Mouse (Mus musculus) layer of hippocampus, postnatal 36 days (tissue): Measurements from ENCODE around the gene Tuba1c. TPM values are rescaled to one million over a fixed set of nuclear protein-coding genes. Genes with fewer than 3 reads are reported as not detected.

Source experiments
- DNase-seq, 2 experiments: peaks; one replicate each; pipeline ENCODE4 v3.0.0; 2022
- total RNA-seq, 2 experiments: library from RNA; stranded (reverse); gene quantifications; 2 replicates each; pipeline ENCODE4 v1.2.3; 2021

Gene Tuba1c
- total RNA-seq, 2 experiments from 2014 or later, result 56.8 to 66.3 TPM

DNA sequence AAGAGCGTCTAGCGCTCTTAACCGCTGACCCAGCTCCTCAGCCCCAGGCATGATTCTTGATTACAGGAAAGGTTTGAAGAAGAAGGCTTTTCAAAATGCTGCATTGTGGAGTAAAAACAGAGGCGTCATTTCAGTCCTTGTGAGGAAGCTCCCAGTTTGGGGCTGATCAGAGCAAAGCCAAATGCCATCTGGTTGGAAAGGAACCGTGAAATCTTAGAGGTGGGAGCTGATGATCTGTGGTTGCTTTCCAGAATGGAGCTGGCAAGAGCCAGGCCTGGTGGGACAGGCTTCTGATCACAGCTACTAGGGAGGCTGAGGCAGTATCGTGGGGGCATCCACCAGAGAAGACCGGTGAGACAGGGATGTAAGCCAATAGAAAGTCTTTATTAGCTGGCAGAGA, 32.9 kb upstream of the Tuba1c start:
- DNase-seq, result no peak

DNA sequence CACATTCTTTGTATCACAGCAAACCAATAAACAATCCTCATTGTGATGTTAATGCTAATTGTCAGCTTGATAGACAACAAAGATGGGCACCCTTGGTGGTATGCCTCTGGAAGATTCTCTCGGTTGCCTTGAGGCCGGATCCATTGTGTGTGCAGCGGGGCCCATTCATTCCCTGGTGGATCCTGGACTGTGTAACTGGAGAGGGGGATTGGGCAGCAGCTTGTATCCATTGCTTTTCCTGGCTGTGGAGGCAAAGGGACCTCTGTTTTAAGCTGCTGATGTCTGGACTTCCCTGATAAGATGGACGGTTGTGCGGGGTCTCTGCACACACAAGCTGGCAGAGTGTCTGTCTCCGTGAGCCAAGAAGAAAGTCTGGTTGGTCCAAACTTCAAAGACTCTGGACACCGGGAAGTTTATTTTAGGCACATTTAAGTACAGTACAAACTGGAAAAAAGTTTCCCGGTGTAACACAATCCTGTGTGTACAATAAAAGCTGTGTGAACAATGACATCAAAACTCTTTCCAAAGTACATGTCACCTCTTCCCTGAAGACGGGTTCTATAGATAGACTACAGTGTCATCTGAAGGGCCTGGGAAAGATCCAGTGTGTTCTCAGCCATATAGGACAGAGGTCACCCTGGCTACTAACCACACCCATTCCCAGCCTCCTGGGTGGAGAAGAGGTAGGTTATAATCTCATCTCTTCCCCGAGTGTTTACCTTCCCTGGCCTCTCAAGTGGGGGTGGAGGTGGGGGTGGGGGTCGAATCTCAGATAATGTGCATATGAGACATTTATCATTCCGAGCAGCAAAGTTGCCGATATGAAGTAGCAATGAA, 31.5 kb upstream of the Tuba1c start:
- no peak for DNase-seq

DNA sequence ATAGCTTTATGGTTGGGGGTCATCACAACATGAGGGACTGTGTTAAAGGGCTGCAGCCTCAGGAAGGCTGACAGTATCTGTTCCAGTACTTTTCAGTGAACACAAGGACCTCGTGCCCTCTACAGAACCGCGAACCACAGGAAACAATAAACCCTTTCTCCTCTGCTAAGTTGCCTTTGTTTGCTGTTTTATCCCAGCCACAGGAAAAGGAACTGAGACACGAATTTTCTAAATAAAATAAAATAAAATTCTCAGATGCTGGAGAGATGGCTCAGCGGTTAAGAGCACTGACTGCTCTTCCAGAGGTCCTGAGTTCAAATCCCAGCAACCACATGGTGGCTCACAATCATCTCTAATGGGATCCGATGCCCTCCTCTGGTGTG, 30.9 kb upstream of the Tuba1c start:
- DNase-seq, result no peak

DNA sequence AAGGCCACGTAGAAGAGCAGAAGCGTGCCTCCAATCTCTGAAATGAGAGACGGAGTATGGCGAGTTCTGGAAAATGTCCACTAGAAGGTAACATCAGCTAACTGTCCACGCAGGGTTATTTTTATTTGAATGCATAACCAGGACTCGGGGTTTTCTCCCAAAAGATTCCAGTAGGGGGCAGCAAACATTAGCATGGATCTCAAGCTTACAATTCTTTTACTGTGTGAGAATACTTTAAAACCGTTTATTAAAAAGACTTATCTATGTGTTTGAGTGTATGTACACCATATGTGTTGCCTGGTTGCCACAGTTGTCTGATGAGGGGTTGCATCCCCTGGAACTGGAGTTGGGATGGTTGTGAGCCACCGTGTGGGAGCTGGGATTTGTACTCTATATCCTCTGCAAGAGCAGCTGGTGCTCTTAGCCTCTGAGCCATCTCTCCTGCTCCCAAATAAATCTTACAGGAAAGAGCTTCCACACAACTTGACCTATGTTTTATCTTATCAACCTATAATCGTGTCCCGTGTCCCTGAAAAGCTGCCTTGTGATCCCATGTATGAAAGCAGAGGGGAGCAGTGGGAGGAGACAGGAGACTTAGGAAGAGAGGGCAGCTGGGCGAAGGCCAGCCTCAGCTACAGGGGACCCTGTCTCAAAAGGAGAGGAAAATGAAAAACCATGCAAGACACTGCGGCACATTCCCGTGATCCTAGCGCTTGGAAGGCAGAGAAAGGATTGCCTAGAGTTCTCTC, 29.0 kb upstream of the Tuba1c start:
- DNase-seq, result no peak

DNA sequence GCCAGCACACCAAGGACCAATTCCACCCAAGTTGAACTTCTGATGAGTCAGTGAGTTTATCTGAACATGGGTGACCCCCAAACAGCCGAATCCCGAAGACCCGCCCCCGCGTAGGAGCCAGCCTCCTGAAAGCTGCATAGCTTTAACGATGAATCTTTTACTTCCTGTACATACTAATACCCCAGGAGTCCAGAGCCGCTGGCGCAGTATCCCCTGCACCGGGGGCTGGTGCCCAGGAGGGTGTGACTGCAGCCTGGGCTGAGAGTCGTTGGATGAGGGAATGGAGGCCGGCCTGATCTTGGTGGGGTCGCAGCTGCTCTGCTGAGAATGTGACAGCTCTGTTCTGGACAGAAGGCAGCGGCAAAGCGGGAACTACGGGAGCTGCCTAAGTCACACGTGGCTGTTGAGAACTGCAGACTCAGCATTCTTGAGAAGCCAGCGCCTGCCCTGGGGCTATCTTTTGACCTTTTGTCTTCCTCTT, 28.2 kb upstream of the Tuba1c start:
- no peak for DNase-seq

DNA sequence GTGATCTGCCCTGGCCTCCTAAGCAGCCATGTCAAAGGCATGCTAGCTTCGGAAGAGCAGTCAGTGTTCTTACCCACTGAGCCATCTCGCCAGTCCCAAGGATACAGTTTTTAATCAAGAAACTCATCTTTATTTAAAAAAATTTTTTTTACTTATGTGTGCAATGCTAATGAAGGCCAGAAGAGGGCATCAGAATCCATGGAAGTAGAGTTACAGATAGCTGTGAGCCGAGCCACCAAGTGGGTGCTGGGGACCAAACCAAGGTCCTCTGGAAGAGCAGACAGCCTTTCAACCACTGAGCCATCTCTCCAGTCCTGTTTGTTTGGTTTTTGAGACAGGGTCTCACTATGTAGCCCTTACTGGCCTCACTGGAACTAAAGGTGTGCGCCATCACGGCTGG, 26.1 kb upstream of the Tuba1c start:
- DNase-seq, result no peak

DNA sequence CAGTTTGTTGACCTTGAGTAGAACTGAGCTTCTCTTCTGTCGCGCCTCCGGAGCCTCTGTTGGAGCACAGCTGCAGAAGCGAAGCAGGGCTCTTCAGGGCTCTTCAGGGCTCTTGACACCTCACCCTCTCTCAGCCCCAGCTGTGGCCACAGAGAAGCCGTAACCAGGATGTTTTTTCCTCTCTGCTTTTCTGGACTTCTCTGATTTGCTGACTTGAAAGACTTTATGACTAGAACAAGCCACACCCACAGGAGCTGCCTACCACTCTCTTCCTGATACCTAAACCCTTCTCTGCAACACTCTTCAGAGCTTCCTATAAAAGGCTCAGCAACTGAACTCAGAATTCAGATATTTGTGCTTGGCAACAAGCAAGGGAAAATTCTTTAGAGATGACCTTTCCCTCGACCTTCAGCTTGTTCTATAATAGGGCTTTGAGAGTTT, 20.9 kb upstream of the Tuba1c start:
- DNase-seq, result no peak

DNA sequence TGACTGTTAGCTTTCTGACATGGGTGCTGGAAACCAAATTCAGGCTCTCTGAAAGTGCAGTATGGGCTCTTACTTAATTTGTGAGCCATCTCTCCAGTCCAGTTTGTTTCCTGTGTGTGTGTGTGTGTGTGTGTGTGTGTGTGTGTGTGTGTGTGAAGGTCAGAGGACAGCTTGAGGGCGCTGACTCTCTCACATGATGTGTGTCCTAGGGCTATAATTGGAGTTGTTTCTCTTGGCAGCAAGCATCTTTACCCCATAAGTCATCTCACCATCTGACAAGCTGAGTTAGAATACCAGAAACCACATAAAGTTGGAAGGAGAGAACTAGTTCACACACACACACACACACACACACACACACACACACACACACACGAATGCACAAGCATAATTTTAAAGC, 18.8 kb upstream of the Tuba1c start:
- no peak for DNase-seq

DNA sequence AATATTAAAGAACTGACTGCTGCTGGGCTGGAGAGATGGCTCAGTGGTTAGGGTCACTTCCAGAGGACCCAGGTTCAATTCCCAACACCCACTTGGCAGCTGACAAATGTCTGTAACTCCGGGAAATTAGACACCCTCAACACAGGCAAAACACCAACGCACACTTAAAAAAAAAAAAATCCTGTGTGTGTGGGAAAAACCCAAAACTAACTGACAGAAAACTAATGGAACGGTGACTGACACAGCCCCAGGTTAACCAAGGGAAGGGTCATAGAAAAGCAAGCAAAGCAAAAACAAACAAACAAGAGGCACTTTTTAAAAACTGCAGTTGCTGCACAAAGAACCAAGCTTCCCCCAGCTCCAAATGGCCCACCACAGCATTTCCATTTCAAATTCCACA, 17.7 kb upstream of the Tuba1c start:
- DNase-seq, result no peak

DNA sequence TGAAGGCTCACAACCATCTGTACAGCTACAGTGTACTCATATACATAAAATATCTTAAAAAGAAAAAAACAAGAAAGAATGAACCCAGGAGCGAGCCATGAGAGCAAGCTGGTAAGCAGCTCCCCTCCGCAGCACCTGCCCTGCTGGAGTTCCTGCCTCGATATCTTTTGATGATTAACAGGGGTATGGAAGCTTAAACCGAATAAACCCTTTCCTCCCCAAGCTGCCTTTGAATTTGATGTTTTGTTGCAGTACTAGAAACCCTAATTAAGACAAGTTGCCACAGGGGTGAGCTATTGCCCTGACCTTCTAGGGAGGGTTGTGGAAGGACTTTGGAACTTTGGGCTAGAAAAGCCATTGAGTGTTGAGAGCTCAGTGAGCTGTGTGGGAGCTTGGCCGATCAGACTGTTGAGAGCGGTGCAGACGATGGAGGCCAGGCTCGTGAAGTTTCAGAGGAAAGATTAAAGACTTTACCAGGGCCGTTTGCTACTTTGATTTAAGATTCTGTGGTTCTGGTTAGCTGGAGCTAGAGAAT, 15.1 kb upstream of the Tuba1c start:
- no peak for DNase-seq

DNA sequence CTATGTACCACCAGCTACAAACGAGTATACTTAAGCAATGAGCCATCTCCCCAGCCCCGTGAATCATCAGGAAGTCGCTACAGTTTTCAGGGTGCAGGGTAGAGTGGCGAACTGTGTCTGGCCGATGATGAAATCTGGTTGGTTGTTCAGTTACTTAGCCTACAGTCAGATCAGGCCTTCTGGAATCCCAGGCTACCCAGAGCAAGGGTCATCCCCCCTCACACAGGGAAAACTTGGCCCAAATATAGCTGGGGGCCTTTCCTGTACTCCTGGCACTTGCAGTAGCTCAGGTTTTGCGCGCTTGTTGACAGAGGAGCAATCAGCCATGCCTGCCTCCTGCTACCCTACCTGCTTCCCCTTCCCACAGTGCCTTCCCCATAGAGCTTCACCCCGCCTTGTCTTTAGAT, 12.3 kb upstream of the Tuba1c start:
- no peak for DNase-seq

DNA sequence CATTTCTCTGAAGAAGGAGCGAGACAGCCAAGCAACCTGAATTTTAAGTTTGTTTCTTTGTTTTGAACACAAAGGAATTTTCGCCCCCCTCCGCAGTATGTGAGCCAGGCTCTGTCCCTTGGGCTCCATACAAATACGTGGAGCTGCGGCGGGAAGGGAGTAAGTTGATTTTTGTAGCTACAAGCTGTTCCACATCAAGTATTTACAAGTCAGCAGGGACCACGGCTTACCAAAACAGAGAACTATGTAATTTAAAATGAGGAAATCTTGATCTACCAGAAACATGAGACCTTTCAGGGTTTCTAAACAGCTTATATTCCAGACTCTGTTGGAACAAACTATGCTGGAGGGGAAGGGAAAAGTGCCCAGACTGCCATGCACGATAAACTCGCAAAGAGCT, 11.7 kb upstream of the Tuba1c start:
- DNase-seq, result no peak

DNA sequence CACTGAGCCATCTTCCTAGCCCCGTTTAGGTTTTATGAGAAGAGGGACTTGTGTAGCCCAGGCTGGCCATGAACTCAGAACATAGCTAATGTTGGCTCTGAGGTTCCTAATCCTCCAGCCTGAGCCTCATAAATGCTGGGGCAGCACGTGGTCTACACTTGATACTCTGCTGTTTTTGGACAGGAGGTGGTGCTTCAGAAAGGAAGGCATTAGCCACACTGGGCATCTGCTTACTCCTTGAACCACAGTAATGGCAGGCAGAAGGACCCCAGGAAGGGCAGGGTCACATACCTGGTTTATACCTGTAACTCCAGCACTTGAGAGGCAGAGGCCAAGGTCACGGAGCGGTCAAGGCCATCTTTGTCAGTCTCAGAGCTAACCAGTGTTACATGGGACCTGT, 11.1 kb upstream of the Tuba1c start:
- DNase-seq, result no peak

DNA sequence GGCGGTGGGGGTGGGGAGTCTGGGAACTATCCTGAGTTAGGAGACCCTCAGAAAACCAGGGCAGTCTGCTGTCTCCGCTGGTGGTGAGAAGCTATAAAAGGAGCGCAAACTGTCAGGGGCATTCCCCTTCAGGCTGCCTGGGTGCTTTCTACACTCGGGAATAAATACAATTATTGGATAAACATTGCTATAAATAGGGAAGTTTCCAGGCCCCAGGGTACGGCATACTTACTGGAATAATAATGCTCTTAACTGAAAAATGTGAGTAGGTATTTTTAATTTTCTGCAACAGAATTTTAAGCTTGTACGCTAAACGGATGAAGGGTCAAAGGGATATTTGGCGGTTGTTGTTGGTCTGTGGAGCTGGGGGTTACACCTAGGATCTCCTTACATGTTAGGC, 10.3 kb upstream of the Tuba1c start:
- no peak for DNase-seq

DNA sequence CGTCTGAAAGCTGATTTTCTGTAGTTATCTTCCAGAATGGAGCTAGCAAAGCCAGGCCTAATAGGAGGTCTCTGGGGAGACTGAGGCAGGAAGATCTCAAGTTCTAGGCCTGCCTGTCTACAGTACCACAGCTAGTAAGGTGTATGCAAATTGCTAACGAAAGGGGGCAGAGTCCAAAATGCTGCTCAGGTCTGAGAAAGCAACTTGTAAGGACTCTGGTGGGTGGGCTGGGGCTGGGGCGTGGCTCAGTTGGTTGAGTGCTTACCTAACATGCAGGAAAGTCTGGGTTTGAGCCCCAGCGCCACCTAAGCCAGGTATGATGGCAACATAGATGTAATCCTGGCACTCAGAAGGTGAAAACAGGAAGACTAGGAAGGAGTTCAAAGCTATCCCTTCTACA, 9.5 kb upstream of the Tuba1c start:
- no peak for DNase-seq

DNA sequence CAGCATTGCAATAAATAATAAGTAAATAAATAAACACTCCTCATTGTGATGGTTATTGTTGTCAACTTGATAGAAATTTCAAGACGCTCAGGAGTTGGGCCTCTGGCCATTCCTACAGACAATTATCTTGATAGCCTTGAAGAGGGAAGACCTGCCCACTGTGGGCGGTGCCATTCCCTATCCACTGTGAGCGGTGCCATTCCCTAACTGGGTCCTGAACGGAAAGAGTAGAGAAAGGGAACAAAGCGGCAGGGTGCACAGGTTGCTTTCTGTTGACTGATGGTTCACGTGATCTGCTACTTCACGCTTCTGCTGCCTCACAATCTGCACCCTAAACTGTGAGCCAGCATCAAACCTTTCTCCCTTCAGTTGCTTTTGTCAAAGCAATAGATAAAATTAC, 8.4 kb upstream of the Tuba1c start:
- no peak for DNase-seq

DNA sequence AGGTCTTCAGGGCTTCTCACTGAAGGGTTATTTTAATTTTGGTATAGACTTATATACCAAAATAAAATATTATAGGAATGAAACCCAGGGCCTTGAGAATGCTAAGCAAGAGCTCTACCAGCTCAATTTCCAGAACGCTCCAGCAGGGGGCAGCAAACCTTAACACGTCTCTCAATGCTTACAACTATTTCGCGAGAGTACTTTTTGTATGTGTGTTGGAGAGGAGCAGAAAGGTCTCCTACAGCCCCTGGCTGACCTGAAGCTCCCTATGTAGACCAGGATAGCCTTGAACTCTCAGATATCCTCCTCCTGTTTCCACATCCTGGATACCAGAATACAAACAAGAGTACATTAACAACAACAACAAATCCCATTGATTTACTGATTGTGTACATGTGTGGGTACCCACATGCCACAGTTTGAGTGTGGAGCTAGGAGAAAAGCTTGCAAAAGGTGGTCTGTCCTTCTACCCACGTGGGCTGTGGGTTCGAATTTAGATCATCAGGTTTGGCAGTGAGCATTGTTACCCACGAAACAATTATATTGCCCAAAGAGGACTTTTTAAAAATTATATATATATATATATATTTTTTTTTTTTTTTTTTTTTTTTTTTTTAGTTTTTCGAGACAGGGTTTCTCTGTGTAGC, 4.9 kb upstream of the Tuba1c start:
- peak; percentile 59 to 65 for DNase-seq

DNA sequence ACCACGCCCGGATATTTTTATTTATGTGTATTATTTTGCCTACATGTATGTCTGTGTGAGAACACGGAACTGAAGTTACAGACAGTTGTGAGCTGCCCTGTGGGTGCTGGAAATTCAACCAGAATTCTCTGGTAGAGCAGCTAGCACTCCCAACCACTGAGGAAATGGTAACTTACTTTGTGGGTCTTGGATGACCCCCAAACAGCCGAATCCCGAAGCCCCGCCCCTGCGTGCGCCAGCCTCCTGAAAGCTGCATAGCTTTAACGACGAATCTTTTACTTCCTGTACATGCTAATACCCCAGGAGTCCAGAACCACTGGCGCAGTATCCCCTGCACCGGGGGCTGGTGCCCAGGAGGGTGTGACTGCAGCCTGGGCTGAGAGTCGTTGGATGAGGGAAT, 4.3 kb upstream of the Tuba1c start:
- no peak for DNase-seq

DNA sequence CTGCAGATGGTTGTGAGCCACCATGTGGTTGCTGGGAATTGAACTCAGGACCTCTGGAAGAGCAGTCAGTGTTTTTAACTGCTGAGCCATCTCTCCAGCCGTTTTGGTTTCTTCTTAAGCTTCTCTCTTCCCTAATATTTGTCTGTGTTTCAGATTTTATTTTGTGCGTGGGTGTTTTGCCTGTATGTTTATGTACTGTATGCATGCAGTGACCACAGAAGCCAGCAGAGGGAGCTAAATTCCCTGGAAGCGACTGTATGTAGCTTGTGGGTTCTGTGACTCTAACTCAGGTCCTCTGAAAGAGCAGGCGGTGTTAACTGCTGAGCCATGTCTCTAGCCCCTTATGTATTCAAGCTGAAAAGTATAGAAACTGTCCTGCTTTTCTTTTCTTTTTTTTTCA, 3.4 kb upstream of the Tuba1c start:
- no peak for DNase-seq

DNA sequence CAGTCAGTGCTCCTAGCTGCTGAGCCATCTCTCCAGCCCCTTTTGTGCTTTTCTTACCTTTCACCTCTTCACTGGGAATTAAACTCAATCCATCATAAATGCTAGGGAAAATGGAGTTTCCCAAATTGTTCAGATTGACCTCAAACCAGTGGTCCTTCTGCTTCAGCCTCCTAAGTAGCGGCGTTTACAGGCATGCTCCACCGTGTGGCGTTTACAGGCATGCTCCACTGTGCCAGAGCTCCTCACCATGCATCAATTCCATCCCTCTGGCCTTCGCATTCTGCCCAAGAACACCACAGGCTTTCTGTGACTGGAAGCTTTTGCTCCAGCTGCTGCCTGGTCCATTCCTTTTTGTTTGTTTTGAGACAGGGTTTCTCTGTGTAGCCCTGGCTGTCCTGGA, 2.6 kb upstream of the Tuba1c start:
- no peak for DNase-seq

DNA sequence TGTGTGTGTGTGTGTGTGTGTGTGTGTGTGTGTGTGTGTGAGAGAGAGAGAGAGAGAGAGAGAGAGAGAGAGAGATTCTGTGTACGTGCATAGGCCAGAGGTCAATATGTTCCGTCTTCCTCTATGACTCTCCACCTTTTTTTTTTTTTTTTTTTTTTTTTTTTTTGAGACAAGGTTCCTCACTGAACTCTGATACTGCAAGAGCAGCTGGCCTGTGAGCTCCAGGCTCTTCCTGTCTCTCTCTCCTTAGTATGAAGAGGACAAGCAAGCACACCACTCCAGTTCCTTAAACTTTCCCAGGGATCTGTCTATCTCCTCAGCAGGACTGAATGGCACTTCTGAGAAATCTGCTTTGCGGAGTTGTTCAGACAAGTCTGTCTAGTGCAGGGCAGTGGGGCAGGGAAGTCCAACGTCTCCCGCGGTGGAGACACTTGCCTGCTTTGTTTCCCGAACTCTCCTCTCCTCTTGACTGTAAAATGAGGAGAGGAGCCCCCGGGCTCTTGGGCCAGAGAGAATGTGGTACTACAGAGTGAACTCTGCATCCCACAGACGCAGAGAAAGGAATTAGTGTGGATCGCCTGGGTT, 725 bp upstream of the Tuba1c start:
- DNase-seq, result no peak

DNA sequence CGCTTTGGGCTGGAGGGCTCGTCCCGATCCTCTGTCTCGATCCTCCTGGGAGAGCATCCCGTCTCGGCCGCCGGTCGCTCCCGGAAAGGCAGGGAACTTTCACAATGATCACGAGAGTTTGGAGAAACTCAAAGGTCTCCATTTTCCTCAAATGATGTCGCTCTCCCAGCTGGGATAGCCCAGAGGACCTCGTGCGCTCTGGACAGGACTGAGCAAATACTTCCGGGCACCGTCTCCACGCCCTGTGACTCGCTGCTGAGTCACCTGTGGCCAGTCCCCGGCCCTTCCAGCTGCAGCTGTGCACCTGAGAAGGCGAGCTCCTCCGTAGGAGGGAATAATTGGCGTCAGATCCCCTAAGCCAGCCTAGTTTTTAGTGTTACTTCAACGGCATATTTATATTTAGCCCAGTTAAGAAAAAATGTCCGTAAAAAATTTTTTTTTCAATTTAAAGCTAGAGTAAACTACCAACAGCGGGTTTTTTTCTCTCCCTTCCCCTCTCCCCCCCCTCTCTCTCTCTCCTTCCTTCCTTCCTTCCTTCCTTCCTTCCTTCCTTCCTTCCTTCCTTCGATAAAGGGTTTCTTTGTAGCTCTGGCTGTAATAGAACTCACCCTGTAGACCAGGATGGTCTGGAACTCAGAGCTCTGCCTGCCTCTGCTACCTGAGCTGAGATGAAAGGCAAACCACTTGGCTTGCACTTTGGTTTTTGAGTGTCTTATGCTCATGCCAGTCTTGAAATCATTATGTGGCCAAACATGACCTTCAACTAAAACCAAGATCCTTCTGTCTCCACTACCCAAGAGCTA, 1.1 kb downstream of the Tuba1c start:
- no peak for DNase-seq
